Mouse (Mus musculus): ENCODE results near the gene Arl3. TPM values are rescaled to one million over a fixed set of nuclear protein-coding genes. Genes with fewer than 3 reads are reported as not detected.

Gene Arl3
- total and polyA plus RNA-seq, 3 experiments = 7.9 to 18.9 (median 12.0) TPM

GRCm38 (mm10) chr19:46598187-46598586 is 25.2 kb upstream of the Arl3 start:
- TF ChIP-seq TAL1 (conservative IDR thresholded peaks at IDR 0.05; ENCODE audit: low read depth, low read length) = no peak
- no peak for TF ChIP-seq CTCF (IDR thresholded peaks at IDR 0.05; ENCODE audit: low read depth, low read length)
- TF ChIP-seq GATA1 (IDR thresholded peaks at IDR 0.05; ENCODE audit: borderline replicate concordance, low read length) = no peak
- no peak for TF ChIP-seq POLR2AphosphoS5 (IDR thresholded peaks at IDR 0.05; ENCODE audit: insufficient replicate concordance, low read depth, low read length)
- no peak for TF ChIP-seq GATA2 (IDR thresholded peaks at IDR 0.05; ENCODE audit: borderline replicate concordance, low read depth, low read length)
- H3K4me3 ChIP-seq (ENCODE audit: low read depth, low read length) = no peak overlapping the region; the same call in 1 of the 2 replicates
- ATAC-seq (ENCODE audit: extremely low read depth, insufficient number of reproducible peaks, low FRiP score, poor library complexity, severe bottlenecking) = no peak
- peaks cover 27% of the 10 kb centered on the region for H3K36me3 ChIP-seq (replicated peaks)
- no peak for DNase-seq (ENCODE audit: low spot score)
- no peaks in the 10 kb centered on the region for H3K27me3 ChIP-seq (ENCODE audit: insufficient read depth, low read length)
- H3K4me1 ChIP-seq (ENCODE audit: insufficient read depth, low read depth, low read length) = peaks cover 35% of the 10 kb centered on the region
- H3K9me3 ChIP-seq (replicated peaks) = no peaks in the 10 kb centered on the region

- Histone ChIP-seq H3K4me1 (ENCODE audit: insufficient read depth, low read depth, low read length) (peaks cover 5% of the 10 kb centered on the region; the same call in 1 of the 2 replicates), H3K36me3 (replicated peaks) (peaks cover 38% of the 10 kb centered on the region), H3K4me3 (ENCODE audit: low read depth, low read length) (no peak overlapping the region), H3K9me3 (replicated peaks) (no peaks in the 10 kb centered on the region), H3K27me3 (ENCODE audit: insufficient read depth, low read length) (no peaks in the 10 kb centered on the region)
- DNase-seq (ENCODE audit: low spot score) = no peak
- TF ChIP-seq POLR2AphosphoS5 (IDR thresholded peaks at IDR 0.05; ENCODE audit: insufficient replicate concordance, low read depth, low read length) (no peak), GATA2 (IDR thresholded peaks at IDR 0.05; ENCODE audit: borderline replicate concordance, low read depth, low read length) (no peak), GATA1 (IDR thresholded peaks at IDR 0.05; ENCODE audit: borderline replicate concordance, low read length) (no peak), TAL1 (conservative IDR thresholded peaks at IDR 0.05; ENCODE audit: low read depth, low read length) (no peak), CTCF (IDR thresholded peaks at IDR 0.05; ENCODE audit: low read depth, low read length) (no peak)
- ATAC-seq (ENCODE audit: extremely low read depth, insufficient number of reproducible peaks, low FRiP score, poor library complexity, severe bottlenecking) = no peak
Observed at GRCm38 (mm10) chr19:46592751-46593439, 19.9 kb upstream of the Arl3 start.

- Histone ChIP-seq H3K36me3 (replicated peaks) (peaks cover 42% of the 10 kb centered on the region), H3K27me3 (ENCODE audit: insufficient read depth, low read length) (no peaks in the 10 kb centered on the region), H3K9me3 (replicated peaks) (no peaks in the 10 kb centered on the region), H3K4me1 (ENCODE audit: insufficient read depth, low read depth, low read length) (peaks cover 1% of the 10 kb centered on the region; the same call in 1 of the 2 replicates), H3K4me3 (ENCODE audit: low read depth, low read length) (no peak overlapping the region)
- TF ChIP-seq CTCF (IDR thresholded peaks at IDR 0.05; ENCODE audit: low read depth, low read length) = no peak
- no peak for TF ChIP-seq TAL1 (conservative IDR thresholded peaks at IDR 0.05; ENCODE audit: low read depth, low read length)
- TF ChIP-seq GATA1 (IDR thresholded peaks at IDR 0.05; ENCODE audit: borderline replicate concordance, low read length) = no peak
- TF ChIP-seq GATA2 (IDR thresholded peaks at IDR 0.05; ENCODE audit: borderline replicate concordance, low read depth, low read length) = no peak
- TF ChIP-seq POLR2AphosphoS5 (IDR thresholded peaks at IDR 0.05; ENCODE audit: insufficient replicate concordance, low read depth, low read length) = no peak
- DNase-seq (ENCODE audit: low spot score) (no peak), ATAC-seq (ENCODE audit: extremely low read depth, insufficient number of reproducible peaks, low FRiP score, poor library complexity, severe bottlenecking) (no peak)
Observed at GRCm38 (mm10) chr19:46591575-46591974, 18.6 kb upstream of the Arl3 start.

- H3K4me1 ChIP-seq (ENCODE audit: insufficient read depth, low read depth, low read length) = peaks cover 1% of the 10 kb centered on the region; the same call in 1 of the 2 replicates
- DNase-seq (ENCODE audit: low spot score) = peak; percentile 50
- TF ChIP-seq CTCF (IDR thresholded peaks at IDR 0.05; ENCODE audit: low read depth, low read length) (peak; percentile 97), GATA2 (IDR thresholded peaks at IDR 0.05; ENCODE audit: borderline replicate concordance, low read depth, low read length) (no peak)
- peaks cover 48% of the 10 kb centered on the region for H3K36me3 ChIP-seq (replicated peaks)
- no peaks in the 10 kb centered on the region for H3K9me3 ChIP-seq (replicated peaks)
- H3K27me3 ChIP-seq (ENCODE audit: insufficient read depth, low read length) = no peaks in the 10 kb centered on the region
- no peak overlapping the region for H3K4me3 ChIP-seq (ENCODE audit: low read depth, low read length)
- ATAC-seq (ENCODE audit: extremely low read depth, insufficient number of reproducible peaks, low FRiP score, poor library complexity, severe bottlenecking) = no peak
Observed at GRCm38 (mm10) chr19:46587823-46588508, 15.0 kb upstream of the Arl3 start.

GRCm38 (mm10) chr19:46575196-46575595 is 2.2 kb upstream of the Arl3 start:
- H3K36me3 ChIP-seq (replicated peaks) = no peaks in the 10 kb centered on the region
- no peaks in the 10 kb centered on the region for H3K9me3 ChIP-seq (replicated peaks)
- H3K27me3 ChIP-seq (ENCODE audit: insufficient read depth, low read length) = no peaks in the 10 kb centered on the region
- H3K4me1 ChIP-seq (ENCODE audit: insufficient read depth, low read depth, low read length) = peaks cover 32% of the 10 kb centered on the region
- ATAC-seq (ENCODE audit: extremely low read depth, insufficient number of reproducible peaks, low FRiP score, poor library complexity, severe bottlenecking) (no peak), DNase-seq (ENCODE audit: low spot score) (no peak)
- TF ChIP-seq GATA2 (IDR thresholded peaks at IDR 0.05; ENCODE audit: borderline replicate concordance, low read depth, low read length) (no peak), GATA1 (IDR thresholded peaks at IDR 0.05; ENCODE audit: borderline replicate concordance, low read length) (no peak), POLR2AphosphoS5 (IDR thresholded peaks at IDR 0.05; ENCODE audit: insufficient replicate concordance, low read depth, low read length) (no peak), TAL1 (conservative IDR thresholded peaks at IDR 0.05; ENCODE audit: low read depth, low read length) (no peak), CTCF (IDR thresholded peaks at IDR 0.05; ENCODE audit: low read depth, low read length) (no peak)
- H3K4me3 ChIP-seq (ENCODE audit: low read depth, low read length) = no peak overlapping the region

GRCm38 (mm10) chr19:46573990-46574389 is 992 bp upstream of the Arl3 start:
- Histone ChIP-seq H3K9me3 (replicated peaks) (no peaks in the 10 kb centered on the region), H3K4me1 (ENCODE audit: insufficient read depth, low read depth, low read length) (peaks cover 32% of the 10 kb centered on the region), H3K36me3 (replicated peaks) (no peaks in the 10 kb centered on the region), H3K27me3 (ENCODE audit: insufficient read depth, low read length) (no peaks in the 10 kb centered on the region), H3K4me3 (ENCODE audit: low read depth, low read length) (peak overlapping the region; percentile 79; the same call in 1 of the 2 replicates)
- ATAC-seq (ENCODE audit: extremely low read depth, insufficient number of reproducible peaks, low FRiP score, poor library complexity, severe bottlenecking) (no peak), DNase-seq (ENCODE audit: low spot score) (no peak)
- no peak for TF ChIP-seq GATA2 (IDR thresholded peaks at IDR 0.05; ENCODE audit: borderline replicate concordance, low read depth, low read length)
- no peak for TF ChIP-seq CTCF (IDR thresholded peaks at IDR 0.05; ENCODE audit: low read depth, low read length)
- no peak for TF ChIP-seq GATA1 (IDR thresholded peaks at IDR 0.05; ENCODE audit: borderline replicate concordance, low read length)
- no peak for TF ChIP-seq POLR2AphosphoS5 (IDR thresholded peaks at IDR 0.05; ENCODE audit: insufficient replicate concordance, low read depth, low read length)
- TF ChIP-seq TAL1 (conservative IDR thresholded peaks at IDR 0.05; ENCODE audit: low read depth, low read length) = no peak
